Mouse (Mus musculus): Measurements from ENCODE around the gene Ocln.
"Not testable (repeated sequence)": the region's sequence is repeated elsewhere in the genome, so short reads cannot be mapped to it uniquely, and the experiment has no call there.

Ocln gene

DNA sequence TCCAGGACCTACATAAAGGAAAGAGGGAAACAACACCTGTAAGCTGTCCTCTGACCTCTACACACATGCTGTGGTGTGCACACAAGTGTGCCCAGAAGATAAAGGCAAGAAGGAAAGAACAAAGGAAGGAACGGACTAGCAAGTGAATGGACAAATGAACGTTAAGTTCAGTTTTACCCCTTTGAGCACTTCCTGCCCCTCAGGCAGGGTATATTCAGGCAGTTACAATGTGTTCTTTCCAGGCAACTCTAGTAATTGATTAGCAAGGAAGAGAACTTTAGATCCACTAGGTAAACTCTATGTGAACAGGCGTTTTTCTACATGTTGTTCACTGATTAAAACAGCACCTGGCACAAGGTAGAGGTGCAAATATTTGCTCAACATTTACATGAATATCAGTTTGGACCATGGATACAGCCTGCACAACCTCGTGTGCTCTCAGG lies 8.3 kb downstream of the Ocln start:
- DNase-seq (ENCODE audit: low read depth, low spot score), result no peak

DNA sequence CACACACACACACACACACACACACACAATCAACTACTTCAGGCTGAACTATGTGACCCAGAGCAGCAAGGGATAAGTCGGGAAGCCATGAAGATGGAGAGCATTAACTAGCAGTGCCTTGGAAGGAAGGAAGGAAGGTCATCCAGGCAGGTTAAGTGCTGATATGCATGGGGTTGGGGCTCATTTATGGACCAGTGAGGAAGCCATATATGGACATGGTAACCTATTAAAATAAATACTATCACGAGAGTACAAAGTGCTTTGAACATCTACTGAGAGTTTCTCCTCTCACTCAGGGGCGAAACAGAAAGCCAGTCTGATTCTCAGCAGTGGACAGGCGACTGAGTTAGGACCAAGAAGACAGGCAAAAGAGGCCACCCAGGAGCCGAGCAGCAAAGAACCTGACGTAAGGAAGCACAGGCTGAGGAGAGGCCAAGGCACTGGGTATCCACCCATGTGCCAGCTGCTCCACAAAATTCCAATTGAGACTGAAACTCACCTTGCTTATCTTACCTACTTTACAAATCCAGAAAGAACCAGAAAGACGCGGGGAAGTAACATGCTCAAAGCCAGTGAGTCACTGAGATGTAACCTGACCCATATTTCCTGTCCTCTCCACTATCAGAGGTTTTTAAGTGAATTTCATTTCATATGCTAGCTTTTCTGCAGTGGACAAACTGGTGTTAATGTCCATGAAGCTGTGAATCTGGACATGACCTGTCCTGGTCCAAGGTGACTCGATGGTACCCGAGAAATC lies 9.3 kb downstream of the Ocln start:
- DNase-seq (ENCODE audit: low read depth, low spot score), result no peak

DNA sequence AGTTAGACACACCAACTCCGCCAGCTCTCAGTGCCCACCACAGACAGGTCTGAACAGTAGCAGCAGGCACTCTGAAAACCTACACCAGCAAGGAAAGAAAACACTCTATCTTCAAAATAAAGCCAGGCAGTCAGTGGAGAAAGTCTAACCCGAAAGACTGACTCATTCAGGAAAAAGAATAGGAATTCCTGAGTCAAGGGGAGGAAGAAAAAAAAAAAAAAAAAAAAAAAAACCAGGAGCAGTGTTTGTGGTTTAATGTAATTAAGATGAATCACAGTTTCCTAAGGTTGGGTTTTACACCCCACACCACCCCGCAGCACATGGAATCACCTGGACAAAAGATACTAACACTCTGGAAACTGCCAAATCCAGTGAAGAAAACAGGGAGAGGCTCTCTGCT lies 16.4 kb downstream of the Ocln start:
- no peak for DNase-seq (ENCODE audit: low read depth, low spot score)

DNA sequence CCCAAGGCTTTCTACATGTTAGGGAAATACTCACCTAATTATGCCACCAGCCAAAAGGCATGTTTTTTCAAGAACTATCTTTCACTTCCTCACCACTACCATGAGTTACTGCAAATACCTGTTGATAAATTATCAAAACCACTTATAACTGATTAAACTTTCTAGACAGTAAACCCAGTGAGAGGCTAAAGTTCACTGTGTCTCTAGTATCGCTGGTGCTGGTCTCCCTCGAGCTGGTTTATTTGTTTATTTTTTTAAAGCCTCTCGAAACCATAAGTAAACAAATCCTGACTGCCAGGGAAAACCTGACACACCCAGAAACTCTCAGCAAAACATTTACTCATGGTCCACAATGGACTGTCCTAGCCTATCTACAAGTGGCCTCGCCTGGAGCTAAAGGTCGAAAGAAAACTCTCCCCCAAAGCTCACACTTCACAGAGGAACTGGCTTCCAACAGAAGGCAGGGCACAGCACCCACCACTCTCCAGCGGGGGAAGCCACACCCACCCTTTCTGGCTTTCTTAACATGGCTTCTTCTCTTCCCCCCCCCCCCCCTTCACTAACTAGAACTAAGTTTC lies 19.6 kb downstream of the Ocln start:
- DNase-seq (ENCODE audit: low read depth, low spot score), result no peak

DNA sequence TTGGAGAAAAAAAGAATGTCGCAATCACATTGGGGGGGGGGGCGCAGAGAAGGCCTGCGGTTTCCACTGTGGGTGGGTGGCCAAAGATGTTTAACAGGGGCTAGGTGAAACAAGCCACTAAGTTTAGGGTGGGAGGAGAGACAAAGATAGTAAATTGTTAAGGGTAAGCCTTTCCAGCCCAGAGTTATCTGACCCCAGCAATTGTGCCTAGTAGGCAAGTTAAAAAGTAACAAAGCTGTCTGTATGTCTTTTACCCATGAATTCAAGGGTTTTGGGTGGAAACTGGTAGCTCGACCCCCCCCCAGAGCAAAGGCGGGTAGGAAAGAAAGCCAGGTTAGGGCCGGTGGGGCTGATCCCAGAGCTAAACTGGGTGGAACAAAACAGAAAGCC lies 25.9 kb downstream of the Ocln start:
- no peak for DNase-seq (ENCODE audit: low read depth, low spot score)

DNA sequence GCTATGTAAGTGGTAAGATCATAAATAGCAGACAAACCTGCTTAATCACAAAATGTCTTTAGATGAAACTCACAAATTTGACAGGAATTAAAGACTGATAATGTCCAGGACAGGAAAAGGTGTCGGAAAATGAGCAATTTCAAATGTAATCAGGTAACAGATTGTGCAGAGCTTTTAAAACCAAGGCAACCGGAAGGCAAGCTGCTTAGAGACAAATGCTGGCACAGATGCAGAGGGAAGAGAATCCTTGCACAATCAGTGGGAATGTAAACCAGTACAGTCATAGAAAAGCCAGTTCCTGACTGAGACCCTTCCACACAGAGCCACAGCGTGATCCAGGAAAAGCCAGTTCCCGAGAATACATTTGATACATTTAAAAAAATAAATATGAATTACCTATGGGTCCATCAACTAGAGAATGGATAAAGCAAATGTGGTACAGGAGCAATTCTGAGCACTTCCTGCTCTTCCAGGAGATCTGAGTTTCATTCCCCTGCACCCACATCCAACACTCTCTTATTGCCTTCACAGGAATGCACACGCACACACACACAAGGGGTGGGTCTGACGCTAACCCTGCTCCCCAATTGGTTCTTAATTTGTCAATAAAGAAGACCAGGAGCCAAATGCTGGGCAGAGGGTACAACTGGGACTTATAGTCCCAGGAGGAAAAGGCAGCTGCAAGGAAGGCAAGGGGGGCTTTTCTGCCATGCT lies 26.4 kb downstream of the Ocln start:
- DNase-seq (ENCODE audit: low read depth, low spot score), result peak; percentile 16

DNA sequence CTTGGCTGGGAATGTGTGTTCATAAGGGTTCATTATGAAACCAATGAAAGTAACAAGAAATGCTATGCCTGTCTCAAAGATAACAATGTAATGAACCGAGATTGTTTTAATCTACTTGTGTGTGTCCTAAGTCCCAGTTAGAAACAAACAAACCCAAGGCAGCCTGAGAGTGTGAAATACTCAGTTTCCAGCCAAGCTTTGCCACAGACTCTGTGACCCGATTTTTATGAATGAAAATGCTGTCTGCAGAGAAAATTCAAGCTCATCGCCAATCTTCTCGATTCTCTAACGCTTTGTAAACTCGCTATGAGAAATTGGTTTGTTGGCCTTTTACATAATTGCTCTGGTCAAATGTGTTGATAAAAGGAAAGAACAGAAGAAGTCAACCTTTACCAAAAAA lies 27.6 kb downstream of the Ocln start:
- DNase-seq (ENCODE audit: low read depth, low spot score), result no peak

DNA sequence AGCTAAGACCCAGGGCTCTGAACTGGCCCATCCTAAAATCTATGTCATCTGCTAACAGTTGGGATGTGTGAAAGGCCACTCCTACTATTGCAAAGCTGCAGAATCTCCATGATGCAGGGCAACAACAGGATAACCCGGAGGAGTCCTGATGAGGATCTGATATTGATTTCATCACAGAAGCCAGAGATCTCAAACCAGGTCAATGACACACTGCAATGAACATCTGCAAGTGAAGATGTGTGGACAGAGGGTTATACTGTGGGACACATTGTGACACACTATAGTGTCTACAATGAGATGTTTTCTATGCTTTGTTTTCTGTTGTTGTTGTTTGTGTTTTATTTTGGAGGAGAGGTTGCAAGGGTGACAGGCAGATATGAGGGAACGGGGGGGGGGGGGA lies 28.8 kb downstream of the Ocln start:
- DNase-seq (ENCODE audit: low read depth, low spot score), result no peak

DNA sequence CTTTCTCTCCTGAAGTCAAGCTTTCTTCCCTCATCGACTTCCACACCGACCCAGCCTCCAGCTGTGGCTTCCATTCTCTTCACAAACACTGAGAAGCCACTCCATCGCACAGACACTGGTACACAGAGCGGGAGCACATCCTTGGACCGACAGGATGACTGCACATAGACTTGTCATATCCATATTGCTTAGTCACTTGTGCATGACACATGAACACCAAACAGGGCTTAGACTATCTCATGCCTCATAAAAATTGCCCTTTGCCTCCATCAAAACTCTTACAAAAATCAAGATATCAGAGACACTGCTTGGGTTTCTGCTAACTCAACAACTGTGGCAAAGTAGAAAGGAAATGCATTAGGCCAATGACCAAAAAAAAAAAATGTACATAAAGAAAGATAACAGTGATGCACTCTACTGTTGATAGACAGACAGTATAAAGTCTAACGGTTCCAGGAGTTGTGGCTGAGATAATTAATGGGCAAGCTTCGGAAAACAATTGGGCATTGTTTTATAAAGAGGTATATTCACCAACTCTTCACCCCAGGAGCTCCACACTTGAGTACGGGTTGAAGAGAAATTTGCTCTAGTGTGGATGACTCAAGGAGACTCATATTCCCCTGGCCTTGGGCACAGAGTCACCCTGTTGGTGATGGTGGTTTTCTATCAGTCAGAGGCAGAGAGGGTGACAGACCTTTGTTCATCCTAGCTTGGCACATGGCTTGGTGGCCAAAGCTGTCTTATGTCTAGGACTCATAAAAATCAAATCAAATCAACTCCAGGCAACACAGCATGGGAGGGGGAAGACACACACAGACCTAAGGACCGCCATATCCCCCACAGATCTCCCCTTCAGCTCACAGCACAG lies 30.6 kb downstream of the Ocln start:
- DNase-seq (ENCODE audit: low read depth, low spot score), result no peak

DNA sequence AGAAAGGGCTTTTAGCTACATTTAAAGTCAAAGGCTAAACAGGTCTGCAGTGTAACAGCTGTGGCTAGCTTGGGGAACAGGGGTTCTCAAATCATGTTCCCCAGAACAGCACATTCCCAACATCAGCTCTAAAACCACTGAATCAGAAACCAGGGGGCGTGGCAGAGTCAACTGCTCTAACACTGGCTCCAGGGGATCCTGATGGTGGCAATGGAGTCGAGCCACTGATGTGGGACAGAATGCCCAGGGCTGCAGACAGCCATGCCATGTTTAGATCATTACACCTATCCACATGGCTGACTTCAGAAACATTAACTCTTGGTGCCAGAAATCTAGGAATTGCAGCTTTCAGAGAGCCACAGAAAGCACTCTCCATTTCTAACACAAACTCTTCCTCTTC lies 33.4 kb downstream of the Ocln start:
- no peak for DNase-seq (ENCODE audit: low read depth, low spot score)

DNA sequence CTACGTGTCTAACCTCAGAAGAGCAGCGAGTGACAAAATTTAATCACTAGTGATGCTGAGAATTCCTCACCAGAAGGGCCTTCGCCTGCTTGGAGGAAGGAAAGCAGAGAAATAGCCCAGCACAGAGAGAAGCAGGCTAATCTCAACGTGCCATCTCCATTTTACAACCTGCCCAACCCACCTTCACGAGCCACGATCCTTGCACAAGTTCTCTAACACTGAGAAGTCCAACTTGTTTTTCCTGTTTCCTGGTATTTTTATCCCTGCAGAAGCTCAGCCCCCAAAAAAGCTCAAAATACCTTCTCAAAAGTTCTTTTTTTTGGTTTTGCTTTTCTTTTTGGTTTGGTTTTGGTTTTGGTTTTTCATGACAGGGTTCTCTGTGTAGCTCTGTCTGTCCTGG lies 34.3 kb downstream of the Ocln start:
- no peak for DNase-seq (ENCODE audit: low read depth, low spot score)

DNA sequence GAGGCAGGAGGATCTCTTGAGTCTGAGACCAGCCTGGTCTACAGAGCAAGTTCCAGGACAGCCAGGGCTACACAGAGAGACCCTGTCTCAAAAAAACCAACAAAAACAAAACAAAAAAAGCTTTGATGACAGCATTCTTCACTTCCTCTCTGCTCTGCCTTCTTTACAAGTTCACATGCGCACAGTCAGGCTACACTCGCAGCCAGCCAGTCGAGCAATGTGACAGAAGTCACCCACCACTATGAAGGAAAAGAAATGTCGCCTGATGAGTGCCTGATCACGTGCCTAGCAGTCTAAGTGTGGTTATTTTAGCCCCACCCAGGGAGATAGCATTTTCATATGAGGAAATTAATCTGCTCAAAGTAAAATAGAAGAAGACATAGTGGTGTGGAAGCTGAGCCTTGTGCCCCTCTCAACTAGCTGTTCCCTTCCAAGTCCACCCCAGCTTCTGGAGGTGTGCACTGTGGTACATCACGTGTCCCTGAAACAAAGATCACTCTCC lies 34.8 kb downstream of the Ocln start:
- DNase-seq (ENCODE audit: low read depth, low spot score), result no peak

DNA sequence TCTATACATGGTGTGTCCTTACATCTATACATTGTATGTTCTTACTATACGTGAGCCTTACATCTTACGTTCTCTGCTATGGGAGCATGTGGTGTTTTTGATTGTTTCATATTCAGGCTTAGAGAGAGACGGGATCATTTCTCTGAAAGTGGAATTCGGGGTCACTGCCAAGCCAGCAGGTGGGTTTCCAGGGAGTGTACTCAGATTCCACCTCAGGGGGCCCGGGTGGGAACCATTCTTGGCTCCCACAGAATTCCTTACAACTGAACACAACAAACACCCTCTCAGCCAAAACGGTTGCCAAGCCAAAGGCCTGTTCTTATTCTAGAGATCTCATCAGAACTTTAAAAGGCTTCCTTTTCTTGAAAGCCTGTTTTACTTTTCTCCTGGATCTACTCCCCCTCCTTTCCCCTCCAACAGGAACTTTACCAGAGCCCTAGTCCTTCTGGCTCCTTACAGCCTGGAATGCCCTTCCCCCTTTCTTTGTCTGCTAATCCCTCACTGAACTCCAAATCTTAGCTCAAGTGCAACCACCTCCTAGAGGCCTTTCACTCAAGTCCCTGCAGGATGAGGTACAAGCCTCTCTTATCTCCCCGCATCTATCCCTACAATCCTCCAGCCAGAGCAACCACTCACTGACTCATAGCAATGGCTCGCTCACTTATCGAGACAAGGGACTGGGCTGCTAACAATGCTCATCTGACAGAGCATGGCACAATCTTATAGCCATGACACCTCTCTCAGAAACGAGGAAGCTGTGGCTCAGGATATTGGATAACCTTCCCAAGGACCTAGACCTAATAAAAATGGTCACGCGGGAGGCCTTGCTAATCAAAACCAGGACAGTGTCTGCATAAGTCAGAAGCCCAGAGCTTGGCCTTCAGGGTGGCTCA lies 36.1 kb downstream of the Ocln start:
- DNase-seq (ENCODE audit: low read depth, low spot score), result peak; percentile 42

DNA sequence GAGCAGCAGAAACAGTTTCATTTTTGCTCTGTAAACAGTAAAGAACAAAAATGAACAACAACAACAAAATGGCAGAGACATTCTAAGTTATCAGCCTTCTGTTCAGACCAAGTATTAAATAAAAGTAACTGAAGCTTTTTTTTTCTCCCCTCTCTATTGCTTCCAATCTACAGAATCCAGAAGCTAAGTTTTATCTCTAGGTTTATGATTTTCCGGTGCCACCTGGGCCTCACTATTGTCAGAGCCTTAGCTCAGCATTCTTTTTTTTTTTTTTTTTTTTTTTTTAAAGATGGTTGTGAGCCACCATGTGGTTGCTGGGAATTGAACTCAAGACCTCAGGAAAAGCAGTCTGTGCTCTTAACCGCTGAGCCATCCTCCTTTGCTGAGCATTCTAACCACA lies 39.7 kb downstream of the Ocln start:
- no peak for DNase-seq (ENCODE audit: low read depth, low spot score)

DNA sequence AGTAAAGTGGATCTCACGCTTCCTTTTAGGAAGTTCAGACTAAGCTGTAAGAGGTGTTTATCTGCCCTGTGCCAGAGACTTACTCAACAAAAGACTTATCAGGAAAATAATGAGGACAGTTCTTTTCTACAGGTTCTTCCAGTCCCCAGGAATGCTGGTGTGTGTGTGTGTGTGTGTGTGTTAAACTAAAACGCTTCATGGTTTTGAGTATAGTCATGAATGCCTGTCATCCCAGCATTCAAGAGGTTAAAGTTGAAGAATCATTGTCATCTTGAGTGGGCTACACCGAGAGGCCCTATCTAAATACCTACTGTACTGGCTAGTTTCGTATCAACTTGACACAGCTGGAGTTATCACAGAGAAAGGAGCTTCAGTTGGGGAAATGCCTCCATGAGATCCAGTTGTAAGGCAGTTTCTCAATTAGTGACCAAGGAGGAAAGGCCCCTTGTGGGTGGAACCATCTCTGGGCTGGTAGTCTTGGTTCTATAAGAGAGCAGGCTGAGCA lies 40.6 kb downstream of the Ocln start:
- no peak for DNase-seq (ENCODE audit: low read depth, low spot score)

DNA sequence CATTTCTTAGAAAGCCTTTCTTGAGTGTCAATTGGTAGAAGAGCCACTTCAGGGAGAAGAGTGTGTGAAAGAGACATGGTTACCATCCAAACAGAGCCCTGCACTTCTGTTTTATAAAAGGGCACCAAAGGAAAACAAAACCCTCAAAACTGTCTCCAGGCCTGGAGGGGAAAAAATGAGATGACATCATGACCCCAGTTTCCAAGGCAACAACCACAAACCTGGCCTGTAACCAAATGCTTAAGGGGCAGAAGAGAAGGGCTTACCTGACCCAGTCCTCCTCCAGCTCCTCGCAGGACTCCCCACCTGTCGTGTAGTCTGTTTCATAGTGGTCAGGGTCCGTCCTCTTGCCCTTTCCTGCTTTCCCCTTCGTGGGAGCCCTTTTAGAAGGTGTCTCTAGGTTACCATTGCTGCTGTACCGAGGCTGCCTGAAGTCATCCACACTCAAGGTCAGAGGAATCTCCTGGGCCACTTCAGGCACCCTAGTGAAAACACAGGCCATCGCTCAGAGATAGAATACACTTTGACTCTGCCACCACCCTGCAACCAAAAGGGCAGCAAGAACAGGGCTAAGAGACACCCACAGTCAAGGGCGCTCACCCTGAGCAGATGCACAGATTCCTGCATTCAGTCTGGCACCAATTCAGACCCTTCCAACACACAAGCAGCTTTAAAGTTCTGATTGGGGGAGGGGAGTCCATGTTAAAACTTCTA lies 41.2 kb downstream of the Ocln start:
- DNase-seq (ENCODE audit: low read depth, low spot score), result no peak

DNA sequence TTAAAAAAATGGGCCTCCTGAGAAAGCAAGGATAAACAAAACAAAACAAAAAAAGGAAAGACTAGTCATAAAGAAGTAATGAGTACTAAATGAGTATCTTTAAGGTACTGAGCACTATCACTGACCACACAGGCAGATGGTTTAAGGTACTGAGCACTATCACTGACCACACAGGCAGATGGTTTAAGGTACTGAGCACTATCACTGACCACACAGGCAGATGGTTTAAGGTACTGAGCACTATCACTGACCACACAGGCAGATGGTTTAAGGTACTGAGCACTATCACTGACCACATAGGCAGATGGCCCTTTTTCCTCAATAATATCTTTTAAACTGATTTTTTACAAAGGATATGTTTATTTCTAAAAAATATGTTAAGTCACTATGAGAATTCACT lies 52.9 kb downstream of the Ocln start:
- DNase-seq (ENCODE audit: low read depth, low spot score), result not testable (repeated sequence)

DNA sequence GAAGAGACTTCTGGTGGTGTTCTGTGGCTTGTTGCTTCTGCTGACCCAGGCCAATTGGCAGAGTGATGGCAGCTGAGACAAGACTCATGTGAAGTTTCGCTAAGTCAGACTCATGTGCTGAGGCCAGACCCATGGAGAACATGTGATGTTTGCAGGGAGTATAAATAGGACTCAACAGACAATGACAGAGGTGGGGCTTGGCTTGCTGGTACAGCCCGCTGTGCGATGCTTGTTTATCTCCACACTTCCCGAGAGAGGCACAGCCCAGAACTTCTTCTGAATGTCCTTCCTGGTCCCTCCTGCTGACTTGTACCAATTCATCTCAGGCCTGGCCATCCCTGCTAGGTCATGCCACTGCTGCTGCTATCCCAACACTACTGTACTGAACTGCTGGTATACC lies 57.2 kb downstream of the Ocln start:
- DNase-seq (ENCODE audit: low read depth, low spot score), result no peak

DNA sequence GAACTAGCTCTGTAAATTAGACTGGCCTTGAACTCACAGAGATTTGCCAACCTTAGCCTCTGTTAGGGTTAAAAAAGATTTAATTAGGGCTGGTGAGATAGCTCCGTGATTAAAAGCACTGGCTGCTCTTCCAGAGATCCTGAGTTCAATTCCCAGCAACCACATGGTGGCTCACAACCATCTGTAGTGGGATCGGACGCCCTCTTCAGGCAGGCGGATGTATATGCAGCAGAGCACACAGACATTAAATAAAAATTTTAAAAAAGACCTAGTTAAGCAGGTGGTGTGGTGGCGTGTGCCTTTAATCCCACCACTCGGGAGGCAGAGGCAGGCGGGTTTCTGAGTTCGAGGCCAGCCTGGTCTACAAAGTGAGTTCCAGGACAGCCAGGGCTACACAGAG lies 58.1 kb downstream of the Ocln start:
- DNase-seq (ENCODE audit: low read depth, low spot score), result peak; percentile 69

DNA sequence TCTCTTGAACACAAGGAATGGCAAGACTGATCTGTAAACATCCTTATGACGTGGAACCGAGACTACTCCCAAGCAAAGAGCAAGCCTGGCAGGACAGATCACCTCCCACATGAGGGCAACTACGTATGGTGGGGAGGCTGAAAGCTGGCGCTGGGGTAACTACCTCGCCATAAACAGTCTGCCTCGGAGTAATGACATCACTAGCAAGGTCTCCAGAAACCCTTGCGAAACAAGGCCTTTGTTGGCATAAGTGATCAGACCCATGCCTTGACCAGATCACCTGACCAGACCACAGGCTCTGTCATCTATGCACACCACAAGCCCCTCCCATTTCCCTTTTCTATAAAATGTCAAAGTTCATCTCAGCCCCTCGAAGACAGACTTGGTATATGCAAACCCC lies 59.2 kb downstream of the Ocln start:
- peak; percentile 36 for DNase-seq (ENCODE audit: low read depth, low spot score)

Data from R1 (cell line).